Mouse (Mus musculus) lung, postnatal 0 days (tissue): ENCODE measurements around the gene Trip10. TPM values are rescaled to one million over a fixed set of nuclear protein-coding genes. Genes with fewer than 3 reads are reported as not detected.
A peak's percentile ranks its signal among the peaks of the same experiment; 100 is the strongest.

Experiments used
- ATAC-seq: fragments of 200-750 bp; cut with Nextera tagmentation; 2 replicates; pipeline ENCODE4 v1.8.0; 2017; ENCODE audit warnings: moderate library complexity
- DNase-seq: peaks from one replicate; pipeline ENCODE4 v3.0.0-alpha.2; 2016; ENCODE audit warnings: low spot score
- H3K27ac ChIP-seq: fragments of 300-500 bp; sonication (generic); 2 replicates; pipeline ENCODE4 v1.5.1; 2014; ENCODE audit warnings: antibody characterized with exemption, mild to moderate bottlenecking, low read length, mixed read lengths
- H3K27me3 ChIP-seq: fragments of 300-500 bp; sonication (generic); replicated peaks from 2 replicates; pipeline ENCODE4 v1.6.1; 2014; ENCODE audit warnings: low read length, mixed read lengths; ENCODE audit not compliant: insufficient read depth
- H3K36me3 ChIP-seq: fragments of 300-500 bp; sonication (generic); 2 replicates; pipeline ENCODE4 v1.6.1; 2014; ENCODE audit warnings: low read length, mixed read lengths; ENCODE audit not compliant: insufficient read depth
- H3K4me1 ChIP-seq: fragments of 300-500 bp; sonication (generic); 2 replicates; pipeline ENCODE4 v1.6.1; 2014; ENCODE audit warnings: antibody characterized with exemption, low read depth, low read length, mixed read lengths; ENCODE audit not compliant: insufficient read depth
- H3K4me2 ChIP-seq: fragments of 300-500 bp; sonication (generic); replicated peaks from 2 replicates; pipeline ENCODE4 v1.6.1; 2014; ENCODE audit warnings: low read depth, mild to moderate bottlenecking, low read length, moderate library complexity, mixed read lengths
- H3K4me3 ChIP-seq: fragments of 300-500 bp; sonication (generic); 2 replicates; pipeline ENCODE4 v1.5.1; 2014; ENCODE audit warnings: low read depth, low read length
- H3K9ac ChIP-seq: fragments of 300-500 bp; sonication (generic); replicated peaks from 2 replicates; pipeline ENCODE4 v1.6.1; 2014; ENCODE audit warnings: low read depth, mild to moderate bottlenecking
- H3K9me3 ChIP-seq: fragments of 300-500 bp; sonication (generic); 2 replicates; pipeline ENCODE4 v1.6.1; 2016; ENCODE audit warnings: low read length, mixed read lengths
- CTCF ChIP-seq: IDR thresholded peaks from 2 replicates; pipeline ENCODE4 v1.5.1; 2016; ENCODE audit warnings: antibody characterized with exemption, mild to moderate bottlenecking
- EP300 ChIP-seq: IDR thresholded peaks from 2 replicates; pipeline ENCODE4 v1.6.1; 2016; ENCODE audit warnings: antibody characterized with exemption, mild to moderate bottlenecking, control low read depth
- WGBS: fragments of 180-500 bp; shearing (Covaris S2); extraction: QIAGEN DNeasy Blood & Tissue Kit; methylation state at CpG from one replicate; pipeline ENCODE4 v1.1.7; 2014; 5-methylcytosine and 5-hydroxymethylcytosine counted together
- polyA plus RNA-seq: library from polyadenylated mRNA; unstranded; fragments of >200 nt; fragmentation: Nextera tagmentation; extraction: Ambion mirVana; gene quantifications from 2 replicates; pipeline ENCODE4 v1.2.1, GENCODE M21; 2015

Trip10 gene
- polyA plus RNA-seq, 1 experiment from 2014 or later, result 46.4 TPM

- 0 out of 2 replicates have a peak overlapping the region, but pooled peaks have one; percentile 11 for H3K4me2 ChIP-seq
- DNase-seq (peak; percentile 41), ATAC-seq (peak; percentile 82)
- WGBS, result 72% methylated on average over 9 of the region's 9 CpGs
- H3K27ac ChIP-seq, result peak overlapping the region; percentile 35; the same call in 1 of the 2 replicates
- H3K9me3 ChIP-seq, result no peaks in the 10 kb centered on the region
- no peak overlapping the region for H3K9ac ChIP-seq
- no peak for TF ChIP-seq EP300
- no peak for TF ChIP-seq CTCF
- H3K27me3 ChIP-seq, result no peaks in the 10 kb centered on the region
- no peaks in the 10 kb centered on the region for H3K4me1 ChIP-seq
- H3K4me3 ChIP-seq, result no peak overlapping the region
- no peaks in the 10 kb centered on the region for H3K36me3 ChIP-seq
Observed at GRCm38 (mm10) chr17:57290001-57290670, 40.9 kb downstream of the Trip10 start.

- WGBS, result 54% methylated on average over 7 of the region's 7 CpGs
- Histone ChIP-seq H3K9me3 (no peaks in the 10 kb centered on the region), H3K9ac (no peak overlapping the region), H3K4me2 (0 out of 2 replicates have a peak overlapping the region, but pooled peaks have one; percentile 11), H3K27me3 (no peaks in the 10 kb centered on the region), H3K4me1 (no peaks in the 10 kb centered on the region), H3K36me3 (no peaks in the 10 kb centered on the region), H3K27ac (peak overlapping the region; percentile 35; the same call in 1 of the 2 replicates), H3K4me3 (no peak overlapping the region)
- ATAC-seq (peak; percentile 43), DNase-seq (peak; percentile 13)
- no peak for TF ChIP-seq CTCF
- no peak for TF ChIP-seq EP300
Observed at GRCm38 (mm10) chr17:57290671-57291055, 41.4 kb downstream of the Trip10 start.

- ATAC-seq, result no peak
- Histone ChIP-seq H3K36me3 (no peaks in the 10 kb centered on the region), H3K27me3 (no peaks in the 10 kb centered on the region), H3K9me3 (no peaks in the 10 kb centered on the region), H3K4me2 (no peak overlapping the region), H3K9ac (no peak overlapping the region), H3K4me1 (no peaks in the 10 kb centered on the region), H3K27ac (no peak overlapping the region), H3K4me3 (no peak overlapping the region)
- WGBS, result 81% methylated on average over 2 of the region's 2 CpGs
- TF ChIP-seq EP300, result no peak
- TF ChIP-seq CTCF, result no peak
- no peak for DNase-seq
Observed at GRCm38 (mm10) chr17:57292302-57292701, 43.0 kb downstream of the Trip10 start.

GRCm38 (mm10) chr17:57292968-57293367 is 43.7 kb downstream of the Trip10 start:
- Histone ChIP-seq H3K9ac (no peak overlapping the region), H3K4me3 (no peak overlapping the region), H3K9me3 (no peaks in the 10 kb centered on the region), H3K36me3 (no peaks in the 10 kb centered on the region), H3K4me2 (no peak overlapping the region), H3K27ac (no peak overlapping the region), H3K27me3 (no peaks in the 10 kb centered on the region), H3K4me1 (no peaks in the 10 kb centered on the region)
- 92% methylated on average over 9 of the region's 9 CpGs for WGBS
- ATAC-seq (no peak), DNase-seq (no peak)
- no peak for TF ChIP-seq CTCF
- no peak for TF ChIP-seq EP300

- Histone ChIP-seq H3K4me1 (no peaks in the 10 kb centered on the region), H3K9ac (no peak overlapping the region), H3K4me2 (no peak overlapping the region), H3K9me3 (no peaks in the 10 kb centered on the region), H3K4me3 (no peak overlapping the region), H3K27me3 (no peaks in the 10 kb centered on the region), H3K27ac (no peak overlapping the region), H3K36me3 (no peaks in the 10 kb centered on the region)
- ATAC-seq (no peak), DNase-seq (no peak)
- 85% methylated on average over 9 of the region's 9 CpGs for WGBS
- no peak for TF ChIP-seq EP300
- TF ChIP-seq CTCF, result no peak
Observed at GRCm38 (mm10) chr17:57295935-57296334, 46.7 kb downstream of the Trip10 start.

- TF ChIP-seq EP300 (no peak), CTCF (no peak)
- 84% methylated on average over 12 of the region's 12 CpGs for WGBS
- H3K27me3 ChIP-seq, result no peaks in the 10 kb centered on the region
- ATAC-seq (no peak), DNase-seq (no peak)
- no peak overlapping the region for H3K4me3 ChIP-seq
- H3K36me3 ChIP-seq, result no peaks in the 10 kb centered on the region
- H3K9ac ChIP-seq, result no peak overlapping the region
- no peaks in the 10 kb centered on the region for H3K9me3 ChIP-seq
- H3K4me1 ChIP-seq, result no peaks in the 10 kb centered on the region
- H3K4me2 ChIP-seq, result no peak overlapping the region
- no peak overlapping the region for H3K27ac ChIP-seq
Observed at GRCm38 (mm10) chr17:57297040-57297439, 47.8 kb downstream of the Trip10 start.
